Mouse (Mus musculus) midbrain, embryonic 15.5 days (tissue): Measurements from ENCODE around the gene Kdelr3. TPM values are rescaled to one million over a fixed set of nuclear protein-coding genes. Genes with fewer than 3 reads are reported as not detected.
A peak's percentile ranks its signal among the peaks of the same experiment; 100 is the strongest.

Experiments
- ATAC-seq: fragments of 200-750 bp; cut with Nextera tagmentation; replicated peaks from 2 replicates; pipeline ENCODE4 v1.8.0; 2017; ENCODE audit warnings: moderate TSS enrichment
- H3K27ac ChIP-seq: fragments of 300-500 bp; sonication (generic); 2 replicates; pipeline ENCODE4 v1.5.1; 2015; ENCODE audit warnings: mild to moderate bottlenecking, inconsistent platforms
- H3K27me3 ChIP-seq: fragments of 300-500 bp; sonication (generic); replicated peaks from 2 replicates; pipeline ENCODE4 v1.6.1; 2015; ENCODE audit warnings: inconsistent platforms
- H3K36me3 ChIP-seq: fragments of 300-500 bp; sonication (generic); replicated peaks from 2 replicates; pipeline ENCODE4 v1.6.1; 2015; ENCODE audit warnings: inconsistent platforms
- H3K4me1 ChIP-seq: fragments of 300-500 bp; sonication (generic); 2 replicates; pipeline ENCODE4 v1.6.1; 2015; ENCODE audit warnings: inconsistent platforms
- H3K4me2 ChIP-seq: fragments of 300-500 bp; sonication (generic); 2 replicates; pipeline ENCODE4 v1.6.1; 2015; ENCODE audit warnings: inconsistent platforms, mild to moderate bottlenecking, moderate library complexity
- H3K4me3 ChIP-seq: fragments of 300-500 bp; sonication (generic); 2 replicates; pipeline ENCODE4 v1.5.1; 2015; ENCODE audit warnings: mild to moderate bottlenecking, inconsistent platforms
- H3K9ac ChIP-seq: fragments of 300-500 bp; sonication (generic); 2 replicates; pipeline ENCODE4 v1.6.1; 2015; ENCODE audit warnings: mild to moderate bottlenecking, inconsistent platforms
- H3K9me3 ChIP-seq: fragments of 300-500 bp; sonication (generic); 2 replicates; pipeline ENCODE4 v1.6.1; 2016; ENCODE audit warnings: inconsistent platforms
- WGBS: fragments of 180-500 bp; shearing (Covaris S2); methylation state at CpG from one replicate; pipeline ENCODE4 v1.1.7; 2015; ENCODE audit warnings: mixed read lengths; 5-methylcytosine and 5-hydroxymethylcytosine counted together
- polyA plus RNA-seq: library from polyadenylated mRNA; unstranded; fragments of >200 nt; fragmentation: Nextera tagmentation; extraction: Ambion mirVana; gene quantifications from 2 replicates; pipeline ENCODE4 v1.2.1, GENCODE M21; 2015

The Kdelr3 gene
- polyA plus RNA-seq, 1 experiment from 2014 or later: 9.0 TPM

DNA sequence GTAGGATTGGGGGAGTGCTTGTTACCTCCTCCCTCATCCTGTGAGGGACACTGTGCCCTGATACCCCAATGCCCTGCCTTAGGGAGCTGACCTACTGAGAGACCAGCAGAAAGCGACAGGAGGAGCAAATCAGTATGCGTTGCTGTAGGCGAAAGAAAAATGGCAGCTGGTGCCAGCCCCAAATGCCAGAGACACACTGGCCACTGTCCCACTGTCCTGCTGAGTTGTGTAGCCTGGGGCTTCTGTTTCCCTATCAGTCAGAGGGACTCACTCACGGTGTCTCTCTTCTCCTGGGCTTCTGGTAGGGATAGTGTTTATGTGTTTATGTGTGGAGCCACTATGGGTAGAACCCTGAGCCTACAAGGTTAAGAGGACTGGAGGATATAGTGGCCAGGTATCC lies 1.5 kb downstream of the Kdelr3 start:
- Histone ChIP-seq H3K4me1 (peaks cover 13% of the 10 kb centered on the region), H3K9me3 (no peaks in the 10 kb centered on the region), H3K4me2 (no peak overlapping the region; the same call in 1 of the 2 replicates), H3K27me3 (peaks cover 56% of the 10 kb centered on the region), H3K9ac (no peak overlapping the region), H3K4me3 (no peak overlapping the region), H3K27ac (no peak overlapping the region), H3K36me3 (no peaks in the 10 kb centered on the region)
- WGBS: 64% methylated on average over 4 of the region's 4 CpGs
- no peak for ATAC-seq

DNA sequence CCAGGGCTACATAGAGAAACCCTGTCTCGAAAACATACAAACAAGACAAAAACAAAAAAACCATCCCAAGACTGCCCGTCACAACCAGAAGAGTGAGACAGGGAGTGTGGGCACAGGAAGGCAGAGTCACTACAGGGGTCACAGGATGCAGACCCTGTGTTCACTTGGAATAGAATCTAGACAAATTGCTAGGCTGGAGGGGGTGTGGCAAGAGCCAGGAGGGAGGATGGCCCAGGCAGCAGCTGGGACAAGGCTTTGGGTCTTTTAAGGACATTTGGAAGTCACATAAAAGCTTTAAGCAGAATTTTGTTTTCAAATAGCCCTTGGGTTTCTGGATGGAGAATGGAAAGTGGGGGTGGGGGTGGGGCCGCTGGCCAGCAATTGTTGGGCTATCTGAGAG lies 2.4 kb downstream of the Kdelr3 start:
- H3K27me3 ChIP-seq: peaks cover 49% of the 10 kb centered on the region
- no peak overlapping the region for H3K4me2 ChIP-seq
- ATAC-seq: no peak
- H3K27ac ChIP-seq: no peak overlapping the region
- 89% methylated on average over 3 of the region's 3 CpGs for WGBS
- peaks cover 13% of the 10 kb centered on the region for H3K4me1 ChIP-seq
- H3K9me3 ChIP-seq: no peaks in the 10 kb centered on the region
- H3K4me3 ChIP-seq: no peak overlapping the region
- no peaks in the 10 kb centered on the region for H3K36me3 ChIP-seq
- H3K9ac ChIP-seq: no peak overlapping the region

- Histone ChIP-seq H3K4me2 (no peak overlapping the region), H3K36me3 (no peaks in the 10 kb centered on the region), H3K4me3 (no peak overlapping the region), H3K27ac (no peak overlapping the region), H3K9ac (no peak overlapping the region), H3K27me3 (peaks cover 38% of the 10 kb centered on the region), H3K4me1 (peaks cover 13% of the 10 kb centered on the region), H3K9me3 (no peaks in the 10 kb centered on the region)
- no peak for ATAC-seq
- WGBS: 47% methylated on average over 16 of the region's 16 CpGs
These were observed 3.4 kb downstream of the Kdelr3 start for GRCm38 (mm10) chr15:79519400-79520220.

DNA sequence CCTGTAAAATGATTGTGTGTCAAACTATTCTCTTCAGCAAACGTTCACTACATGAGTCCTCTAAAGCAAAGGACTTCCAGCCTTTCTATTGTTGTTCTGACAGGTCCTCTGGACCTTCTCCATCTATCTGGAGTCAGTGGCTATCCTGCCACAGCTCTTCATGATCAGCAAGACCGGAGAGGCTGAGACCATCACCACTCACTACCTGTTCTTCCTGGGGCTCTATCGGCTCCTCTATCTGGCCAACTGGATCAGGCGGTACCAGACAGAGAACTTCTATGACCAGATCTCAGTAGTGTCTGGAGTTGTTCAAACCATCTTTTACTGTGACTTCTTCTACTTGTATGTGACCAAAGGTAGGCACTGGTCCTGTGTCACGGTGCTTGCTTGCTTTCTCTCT lies 9.4 kb downstream of the Kdelr3 start:
- H3K27ac ChIP-seq: no peak overlapping the region
- no peaks in the 10 kb centered on the region for H3K4me1 ChIP-seq
- no peaks in the 10 kb centered on the region for H3K9me3 ChIP-seq
- whole genome bisulfite sequencing: 87% methylated on average over 5 of the region's 5 CpGs
- H3K36me3 ChIP-seq: peaks cover 26% of the 10 kb centered on the region
- no peak overlapping the region for H3K9ac ChIP-seq
- no peak overlapping the region for H3K4me3 ChIP-seq
- no peak overlapping the region for H3K4me2 ChIP-seq
- H3K27me3 ChIP-seq: no peaks in the 10 kb centered on the region
- no peak for ATAC-seq

- Histone ChIP-seq H3K27me3 (no peaks in the 10 kb centered on the region), H3K4me3 (no peak overlapping the region), H3K9ac (no peak overlapping the region), H3K4me1 (no peaks in the 10 kb centered on the region), H3K4me2 (no peak overlapping the region), H3K9me3 (no peaks in the 10 kb centered on the region), H3K27ac (no peak overlapping the region), H3K36me3 (peaks cover 32% of the 10 kb centered on the region)
- 60% methylated on average over 9 of the region's 9 CpGs for WGBS
- ATAC-seq: no peak; the same call in 1 of the 2 replicates
These were observed 10.0 kb downstream of the Kdelr3 start for GRCm38 (mm10) chr15:79525979-79526768.

DNA sequence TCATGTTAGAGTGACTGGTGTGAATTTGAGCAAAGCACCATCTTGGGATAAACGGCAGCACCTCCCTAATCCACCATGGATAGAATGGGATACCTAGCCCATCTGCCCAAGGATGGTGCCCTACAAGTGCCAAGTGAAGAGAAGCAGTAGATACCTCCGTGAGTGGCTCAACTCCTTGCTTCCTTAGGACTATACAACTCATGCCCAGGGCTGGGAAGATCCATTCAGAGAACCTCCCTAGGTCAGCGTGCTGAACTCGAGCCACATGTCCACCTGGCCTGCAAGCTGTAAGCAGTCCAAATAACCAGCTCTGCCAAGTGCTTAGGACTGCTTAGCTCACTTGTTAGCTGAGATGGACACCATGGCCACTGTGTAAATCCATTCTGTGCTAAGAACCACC lies 11.0 kb downstream of the Kdelr3 start:
- Histone ChIP-seq H3K9ac (no peak overlapping the region), H3K36me3 (peaks cover 41% of the 10 kb centered on the region), H3K27ac (no peak overlapping the region), H3K27me3 (no peaks in the 10 kb centered on the region), H3K4me1 (no peaks in the 10 kb centered on the region), H3K4me3 (no peak overlapping the region), H3K4me2 (no peak overlapping the region), H3K9me3 (no peaks in the 10 kb centered on the region)
- 80% methylated on average over 4 of the region's 4 CpGs for WGBS
- ATAC-seq: no peak

DNA sequence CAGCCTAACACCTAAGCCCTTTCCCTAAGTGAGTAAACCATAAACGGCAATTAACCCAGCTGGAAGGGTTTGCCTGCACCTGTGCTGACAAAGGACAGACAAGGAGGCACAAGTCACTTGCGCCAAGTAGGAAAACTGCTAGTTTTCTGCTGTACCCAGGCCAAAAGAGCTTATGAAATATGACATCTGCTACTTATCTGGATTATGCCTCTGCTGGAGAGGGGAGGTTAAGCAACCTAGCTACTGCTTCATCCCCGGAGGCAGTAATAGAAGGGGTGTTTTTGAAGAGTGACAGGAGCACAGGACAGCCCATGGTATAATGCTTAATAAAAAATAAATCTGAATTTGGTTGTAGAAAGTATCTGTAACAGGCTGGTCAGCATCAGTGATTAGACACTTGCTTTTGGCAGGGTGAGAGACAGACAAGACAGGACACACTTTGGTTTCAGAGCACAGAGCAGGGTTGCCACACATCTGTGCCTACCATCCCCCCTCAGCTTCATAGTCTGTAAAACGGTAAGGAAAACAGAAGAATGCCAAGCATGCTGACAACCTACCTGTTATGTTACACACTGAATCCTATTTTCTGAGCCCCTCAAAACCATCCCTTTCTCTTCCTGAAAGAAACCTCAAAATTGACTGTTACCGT lies 11.9 kb downstream of the Kdelr3 start:
- Histone ChIP-seq H3K9me3 (no peaks in the 10 kb centered on the region), H3K36me3 (peaks cover 45% of the 10 kb centered on the region), H3K4me3 (no peak overlapping the region), H3K4me2 (no peak overlapping the region), H3K27me3 (no peaks in the 10 kb centered on the region), H3K4me1 (no peaks in the 10 kb centered on the region), H3K27ac (no peak overlapping the region), H3K9ac (no peak overlapping the region)
- WGBS: 76% methylated on average over 5 of the region's 5 CpGs
- ATAC-seq: no peak

- Histone ChIP-seq H3K36me3 (peaks cover 61% of the 10 kb centered on the region), H3K4me3 (no peak overlapping the region), H3K27ac (no peak overlapping the region), H3K4me2 (no peak overlapping the region), H3K27me3 (no peaks in the 10 kb centered on the region), H3K4me1 (no peaks in the 10 kb centered on the region), H3K9me3 (no peaks in the 10 kb centered on the region), H3K9ac (no peak overlapping the region)
- WGBS: 89% methylated on average over 7 of the region's 7 CpGs
- no peak for ATAC-seq
These were observed 13.7 kb downstream of the Kdelr3 start for GRCm38 (mm10) chr15:79529935-79530334.

- H3K9ac ChIP-seq: no peak overlapping the region
- no peak overlapping the region for H3K4me3 ChIP-seq
- no peaks in the 10 kb centered on the region for H3K9me3 ChIP-seq
- H3K27me3 ChIP-seq: no peaks in the 10 kb centered on the region
- ATAC-seq: no peak
- no peaks in the 10 kb centered on the region for H3K4me1 ChIP-seq
- no peak overlapping the region for H3K4me2 ChIP-seq
- H3K27ac ChIP-seq: no peak overlapping the region
- 90% methylated on average over 3 of the region's 3 CpGs for WGBS
- peaks cover 86% of the 10 kb centered on the region for H3K36me3 ChIP-seq
These were observed 17.6 kb downstream of the Kdelr3 start for GRCm38 (mm10) chr15:79533796-79534195.

GRCm38 (mm10) chr15:79543968-79544367 lies 27.8 kb downstream of the Kdelr3 start:
- peaks cover 48% of the 10 kb centered on the region for H3K36me3 ChIP-seq
- H3K27ac ChIP-seq: no peak overlapping the region
- 91% methylated on average over 3 of the region's 3 CpGs for WGBS
- H3K9me3 ChIP-seq: no peaks in the 10 kb centered on the region
- no peak for ATAC-seq
- H3K4me3 ChIP-seq: peak overlapping the region; percentile 84
- no peak overlapping the region for H3K9ac ChIP-seq
- H3K4me1 ChIP-seq: peaks cover 29% of the 10 kb centered on the region
- H3K27me3 ChIP-seq: no peaks in the 10 kb centered on the region
- H3K4me2 ChIP-seq: peak overlapping the region; percentile 82

DNA sequence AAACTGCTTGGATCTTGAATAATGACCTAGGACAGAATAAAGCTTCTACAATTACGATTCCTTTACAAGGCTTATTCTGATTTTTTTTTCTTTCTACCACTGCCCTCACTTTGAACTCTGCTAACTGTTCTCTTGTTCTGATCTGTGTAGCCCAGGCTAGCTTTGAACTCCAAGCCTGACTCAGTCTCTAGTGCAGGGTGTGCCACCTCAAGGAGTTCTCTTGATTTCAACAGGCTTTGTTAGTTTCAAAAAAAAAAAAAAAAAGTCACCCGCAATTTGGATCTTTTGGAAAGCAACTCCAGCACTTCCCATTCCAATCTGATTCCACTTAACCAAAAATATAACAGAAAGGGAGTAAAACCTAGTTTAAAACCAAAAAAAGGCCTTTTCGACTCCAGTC lies 29.3 kb downstream of the Kdelr3 start:
- Histone ChIP-seq H3K9me3 (no peaks in the 10 kb centered on the region), H3K27ac (peak overlapping the region; percentile 99), H3K27me3 (no peaks in the 10 kb centered on the region), H3K4me3 (peak overlapping the region; percentile 84), H3K9ac (peak overlapping the region; percentile 98), H3K4me2 (peak overlapping the region; percentile 82), H3K4me1 (peaks cover 29% of the 10 kb centered on the region), H3K36me3 (peaks cover 34% of the 10 kb centered on the region)
- WGBS: 4% methylated on average over 3 of the region's 3 CpGs
- ATAC-seq: no peak

DNA sequence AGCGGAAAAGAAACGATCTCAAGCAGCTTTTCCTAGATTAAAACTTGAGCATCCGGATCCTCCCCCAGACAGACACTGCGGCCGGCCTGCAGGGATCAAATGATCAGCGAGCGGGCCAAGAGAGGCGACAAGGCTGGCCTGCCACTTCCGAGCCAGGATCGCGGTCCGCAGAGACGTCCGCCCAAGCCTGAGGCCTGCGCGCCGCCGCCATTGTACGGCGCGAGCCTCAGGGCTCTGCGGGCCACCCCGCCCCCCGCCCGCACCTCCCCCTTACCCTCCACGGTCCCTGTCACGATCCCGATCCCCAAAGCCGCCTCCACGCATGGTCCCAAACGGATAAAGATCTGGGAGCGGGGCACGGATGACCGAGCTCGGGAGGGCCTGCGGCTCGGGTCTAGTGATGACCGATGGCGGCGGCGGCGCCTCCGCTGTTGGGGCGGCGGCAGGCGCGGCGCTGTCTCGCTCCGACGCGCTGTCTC lies 29.7 kb downstream of the Kdelr3 start:
- ATAC-seq: peak; percentile 79
- H3K4me2 ChIP-seq: peak overlapping the region; percentile 82
- peak overlapping the region; percentile 84 for H3K4me3 ChIP-seq
- peaks cover 29% of the 10 kb centered on the region for H3K36me3 ChIP-seq
- no peaks in the 10 kb centered on the region for H3K27me3 ChIP-seq
- WGBS: 0% methylated on average over 50 of the region's 52 CpGs
- H3K9ac ChIP-seq: peak overlapping the region; percentile 98
- H3K9me3 ChIP-seq: no peaks in the 10 kb centered on the region
- H3K27ac ChIP-seq: peak overlapping the region; percentile 99
- peaks cover 29% of the 10 kb centered on the region for H3K4me1 ChIP-seq
